Mouse (Mus musculus) R1 (cell line): ENCODE results near the gene Gm10570.

Source experiments
- DNase-seq: peaks from one replicate; pipeline ENCODE4 v3.0.0-alpha.2; 2018; ENCODE audit warnings: low read depth, low spot score

The Gm10570 gene

DNA sequence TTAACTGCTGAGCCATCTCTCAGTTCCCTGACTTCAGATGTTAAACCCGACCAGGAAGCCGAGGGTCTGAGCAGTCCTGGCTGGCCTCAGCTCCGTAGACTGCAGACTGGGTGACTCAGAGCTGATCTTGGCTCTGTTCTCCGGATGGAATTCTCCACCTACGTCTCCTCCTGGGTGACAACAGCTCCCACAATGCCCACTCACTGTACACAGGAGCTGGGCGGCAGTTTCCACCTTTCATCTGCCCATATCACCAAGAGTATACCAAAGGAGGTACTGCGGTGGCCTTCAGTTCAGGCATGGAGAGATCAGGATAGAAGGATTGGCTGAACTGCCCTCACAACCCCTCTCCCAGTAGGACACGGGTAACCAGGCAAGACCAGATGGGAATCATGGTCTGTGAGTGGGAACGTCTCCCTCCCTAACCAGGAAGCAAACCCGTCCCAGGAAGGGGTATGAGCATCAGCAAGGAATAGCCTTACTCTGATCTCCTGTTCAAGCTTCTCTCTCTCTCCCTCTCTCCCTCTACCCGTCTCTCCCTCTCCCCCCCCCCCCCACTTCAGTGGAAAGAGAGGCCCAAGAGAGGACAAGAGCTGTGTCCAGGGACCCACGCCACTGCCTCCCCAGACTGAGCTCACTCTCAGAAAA, 34.7 kb downstream of the Gm10570 start:
- DNase-seq: no peak

DNA sequence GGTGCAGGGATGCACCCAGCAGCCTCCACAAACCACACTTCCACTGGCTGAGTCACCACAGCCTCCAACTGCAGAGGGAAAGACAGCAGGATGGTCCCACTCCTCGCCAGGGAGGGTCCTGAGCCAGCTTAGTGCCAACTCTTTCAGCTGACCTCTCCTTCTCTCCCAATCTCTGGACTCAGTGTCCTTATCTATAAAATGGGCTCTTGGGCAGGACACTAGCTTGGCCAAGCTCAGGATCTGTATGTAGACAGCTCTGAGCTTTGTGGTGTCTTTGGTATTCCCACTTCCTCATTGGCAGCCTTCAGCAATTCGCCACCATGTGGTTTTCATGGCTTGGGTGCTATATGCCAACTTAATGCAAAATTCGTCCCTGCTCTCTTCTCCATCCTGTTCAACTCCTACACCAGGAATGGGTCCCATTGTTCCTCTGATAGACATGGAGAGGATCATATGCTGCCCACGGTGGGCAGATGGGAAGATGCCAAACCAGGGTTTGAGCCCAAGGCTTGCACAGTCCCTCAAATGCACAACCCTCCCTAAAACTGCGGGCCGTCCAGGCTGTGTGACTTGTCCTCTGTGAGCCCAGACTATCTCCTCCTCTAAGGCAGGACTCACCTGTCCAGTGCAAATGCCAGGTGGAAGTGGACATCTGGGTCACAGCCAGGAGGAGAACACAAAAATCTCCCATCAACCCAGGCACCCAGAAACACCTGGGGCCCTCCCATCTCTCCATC, 37.7 kb downstream of the Gm10570 start:
- no peak for DNase-seq

DNA sequence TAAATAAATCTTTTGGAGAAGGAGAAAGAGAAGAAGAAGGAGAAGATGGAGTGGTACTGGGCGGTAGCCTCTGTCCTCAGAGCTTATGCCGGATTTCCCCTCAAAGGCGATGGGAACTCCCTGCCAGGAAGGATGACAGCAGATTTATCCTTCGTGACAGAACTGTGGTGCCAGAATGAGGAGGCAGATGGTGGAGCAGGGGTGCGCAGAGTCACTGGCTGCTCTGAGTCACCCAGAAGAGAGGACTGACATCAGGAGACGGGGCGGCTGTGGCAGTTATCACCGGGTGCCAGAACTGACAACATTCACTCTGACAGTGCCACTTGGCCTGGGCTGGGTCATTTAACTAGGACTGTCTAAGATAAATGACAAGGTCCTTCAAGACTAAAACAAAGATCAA, 38.4 kb downstream of the Gm10570 start:
- no peak for DNase-seq

DNA sequence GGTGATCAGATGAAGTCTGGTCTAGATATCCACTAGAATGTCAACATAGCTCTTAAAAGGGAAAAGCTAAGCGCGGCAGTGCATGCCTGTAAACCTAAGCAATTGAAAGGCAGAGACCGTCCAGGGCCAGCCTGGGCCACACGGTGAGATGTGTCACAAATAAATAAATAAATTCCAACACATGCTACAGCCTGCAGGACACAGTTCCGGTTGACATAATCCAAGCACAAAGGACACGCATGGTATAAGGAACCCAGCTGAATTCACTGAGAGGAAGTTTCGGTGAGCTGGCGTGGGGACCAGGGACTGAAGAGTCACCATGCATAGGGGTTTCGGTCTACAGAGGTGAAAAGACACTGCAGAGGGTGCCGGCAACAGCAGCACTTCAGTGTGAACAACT, 39.7 kb downstream of the Gm10570 start:
- no peak for DNase-seq

DNA sequence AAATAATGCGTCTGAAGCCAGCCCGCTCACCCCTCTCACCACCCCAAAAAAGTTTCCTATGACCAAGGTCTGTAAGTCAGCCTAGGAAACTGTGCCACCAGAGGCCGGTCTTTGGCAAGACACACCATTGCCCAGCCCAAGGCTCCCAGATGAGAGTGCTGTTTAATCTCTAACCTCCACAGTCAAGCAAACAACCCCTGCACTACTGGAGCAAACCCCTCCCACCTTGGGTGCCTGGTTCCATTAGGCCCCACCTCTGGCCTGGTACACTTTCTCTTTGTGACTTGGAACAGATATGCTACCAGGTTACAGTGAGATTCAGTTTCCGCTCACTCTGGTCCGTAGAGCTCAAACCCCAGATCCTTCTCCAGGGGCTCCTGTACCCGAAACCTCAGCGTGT, 41.4 kb downstream of the Gm10570 start:
- peak; percentile 51 for DNase-seq

DNA sequence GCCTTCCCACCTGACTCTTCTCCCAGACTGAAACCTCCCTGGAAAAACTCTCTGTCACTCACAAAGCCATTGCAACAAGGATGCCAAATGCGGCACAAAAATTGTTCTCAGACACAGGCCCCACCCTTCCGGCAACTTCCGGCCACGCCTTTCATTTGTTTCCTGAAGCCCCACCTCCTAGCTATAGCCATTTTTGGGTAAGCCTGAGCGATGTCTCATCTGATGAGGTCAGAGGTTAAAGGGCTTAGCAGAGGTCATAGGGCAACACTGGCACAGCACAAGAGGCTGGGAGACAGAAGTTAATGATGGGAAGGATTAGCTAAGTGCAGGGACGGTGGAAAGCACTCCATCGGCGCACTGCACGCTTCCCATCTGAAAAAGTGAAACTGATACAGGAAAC, 41.9 kb downstream of the Gm10570 start:
- peak; percentile 88 for DNase-seq

DNA sequence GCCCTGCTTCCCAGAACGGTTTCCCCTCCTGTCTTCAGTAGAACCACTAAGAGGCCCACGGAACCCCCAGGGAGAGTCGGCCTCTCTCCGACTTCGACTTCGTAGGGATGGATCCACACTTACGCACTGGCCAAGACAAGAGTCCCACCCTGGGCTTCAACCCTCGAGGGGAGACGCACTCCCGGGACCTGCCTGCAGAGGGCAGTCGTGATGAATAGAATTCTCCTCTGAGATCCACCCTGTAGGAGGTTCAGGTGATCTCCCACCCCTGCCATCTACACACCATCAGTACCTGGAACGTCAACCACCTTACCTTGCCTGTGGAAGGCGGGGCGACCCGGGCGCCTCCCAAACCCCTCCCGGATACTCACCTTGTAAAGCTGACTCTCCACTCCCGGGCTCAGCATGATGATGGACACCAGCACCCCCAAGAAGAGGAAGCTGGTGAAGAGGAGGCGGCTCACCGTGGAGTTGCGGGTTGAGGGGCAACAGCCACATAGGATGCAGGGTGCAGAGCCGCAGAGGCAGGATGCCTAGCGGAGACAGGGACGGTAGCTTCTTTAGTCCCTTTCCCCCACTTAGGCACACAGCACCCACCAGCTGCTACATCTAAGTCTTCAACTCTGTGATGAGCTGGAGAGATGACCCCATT, 43.6 kb downstream of the Gm10570 start:
- DNase-seq: peak; percentile 80

DNA sequence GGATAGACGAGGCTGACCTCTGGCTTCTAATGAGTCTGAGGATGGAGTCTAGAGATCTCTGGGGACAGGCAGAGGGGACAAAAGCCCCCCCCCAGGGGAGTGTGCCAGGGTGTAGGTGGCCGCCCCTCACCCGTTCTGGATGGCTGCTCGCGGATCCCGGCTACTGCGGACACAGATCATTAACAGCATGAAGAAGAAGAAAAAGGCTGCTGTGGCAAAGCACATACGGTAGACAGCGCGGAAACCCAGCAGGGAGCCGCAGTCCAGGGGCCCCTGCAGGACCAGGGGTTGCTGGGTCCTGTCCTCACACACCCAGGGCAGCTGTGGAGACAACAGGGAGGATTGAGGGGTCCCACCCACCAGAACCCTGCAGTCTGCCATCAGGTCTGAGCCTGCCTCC, 44.3 kb downstream of the Gm10570 start:
- no peak for DNase-seq

DNA sequence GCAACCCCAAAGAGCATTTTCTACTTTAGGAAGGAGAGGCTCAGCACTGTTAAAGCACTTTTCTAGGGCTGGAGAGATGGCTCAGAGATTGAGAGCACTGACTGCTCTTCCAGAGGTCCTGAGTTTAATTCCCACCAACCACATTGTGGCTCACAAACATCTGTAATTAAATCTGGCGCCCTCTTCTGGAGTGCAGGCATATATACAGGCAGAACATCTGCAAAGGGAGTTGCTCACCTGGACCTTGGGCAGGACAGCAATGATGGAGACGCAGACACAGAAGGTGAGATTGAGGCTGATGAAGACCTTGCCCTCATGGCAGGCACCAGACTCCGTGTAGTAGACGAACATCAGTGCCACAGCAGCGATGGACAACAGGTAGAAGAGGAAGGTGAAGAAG, 48.1 kb downstream of the Gm10570 start:
- peak; percentile 71 for DNase-seq
